Mouse (Mus musculus) neural tube, embryonic 13.5 days (tissue): ENCODE results near the gene Nutm1. TPM values are rescaled to one million over a fixed set of nuclear protein-coding genes. Genes with fewer than 3 reads are reported as not detected.
"Not testable (repeated sequence)": the region's sequence is repeated elsewhere in the genome, so short reads cannot be mapped to it uniquely, and the experiment has no call there.

Experiments
- ATAC-seq: fragments of 200-750 bp; cut with Nextera tagmentation; 2 replicates; pipeline ENCODE4 v1.8.0; 2017; ENCODE audit warnings: low read depth, mild to moderate bottlenecking, moderate TSS enrichment, moderate library complexity
- H3K27ac ChIP-seq: fragments of 300-500 bp; sonication (generic); replicated peaks from 2 replicates; pipeline ENCODE4 v1.5.1; 2015; ENCODE audit warnings: moderate library complexity, mild to moderate bottlenecking, inconsistent platforms
- H3K27me3 ChIP-seq: fragments of 300-500 bp; sonication (generic); 2 replicates; pipeline ENCODE4 v1.6.1; 2015; ENCODE audit warnings: mild to moderate bottlenecking, inconsistent platforms
- H3K36me3 ChIP-seq: fragments of 300-500 bp; sonication (generic); 2 replicates; pipeline ENCODE4 v1.6.1; 2015; ENCODE audit warnings: mild to moderate bottlenecking, inconsistent platforms
- H3K4me1 ChIP-seq: fragments of 300-500 bp; sonication (generic); replicated peaks from 2 replicates; pipeline ENCODE4 v1.6.1; 2015; ENCODE audit warnings: inconsistent platforms
- H3K4me2 ChIP-seq: fragments of 300-500 bp; sonication (generic); 2 replicates; pipeline ENCODE4 v1.6.1; 2015; ENCODE audit warnings: inconsistent platforms, mild to moderate bottlenecking, moderate library complexity
- H3K4me3 ChIP-seq: fragments of 300-500 bp; sonication (generic); 2 replicates; pipeline ENCODE4 v1.5.1; 2015; ENCODE audit warnings: mild to moderate bottlenecking, inconsistent platforms
- H3K9ac ChIP-seq: fragments of 300-500 bp; sonication (generic); 2 replicates; pipeline ENCODE4 v1.6.1; 2015; ENCODE audit warnings: moderate library complexity, mild to moderate bottlenecking, inconsistent platforms
- H3K9me3 ChIP-seq: fragments of 300-500 bp; sonication (generic); 2 replicates; pipeline ENCODE4 v1.6.1; 2016; ENCODE audit warnings: inconsistent platforms
- WGBS: fragments of 180-500 bp; shearing (Covaris S2); methylation state at CpG from one replicate; pipeline ENCODE4 v1.1.7; 2015; 5-methylcytosine and 5-hydroxymethylcytosine counted together
- polyA plus RNA-seq: library from polyadenylated mRNA; unstranded; fragments of >200 nt; fragmentation: Nextera tagmentation; extraction: Ambion mirVana; gene quantifications from 2 replicates; pipeline ENCODE4 v1.2.1, GENCODE M21; 2015

The Nutm1 gene
- 0.11 TPM in 1 of 2 replicates, not detected in the other for polyA plus RNA-seq

DNA sequence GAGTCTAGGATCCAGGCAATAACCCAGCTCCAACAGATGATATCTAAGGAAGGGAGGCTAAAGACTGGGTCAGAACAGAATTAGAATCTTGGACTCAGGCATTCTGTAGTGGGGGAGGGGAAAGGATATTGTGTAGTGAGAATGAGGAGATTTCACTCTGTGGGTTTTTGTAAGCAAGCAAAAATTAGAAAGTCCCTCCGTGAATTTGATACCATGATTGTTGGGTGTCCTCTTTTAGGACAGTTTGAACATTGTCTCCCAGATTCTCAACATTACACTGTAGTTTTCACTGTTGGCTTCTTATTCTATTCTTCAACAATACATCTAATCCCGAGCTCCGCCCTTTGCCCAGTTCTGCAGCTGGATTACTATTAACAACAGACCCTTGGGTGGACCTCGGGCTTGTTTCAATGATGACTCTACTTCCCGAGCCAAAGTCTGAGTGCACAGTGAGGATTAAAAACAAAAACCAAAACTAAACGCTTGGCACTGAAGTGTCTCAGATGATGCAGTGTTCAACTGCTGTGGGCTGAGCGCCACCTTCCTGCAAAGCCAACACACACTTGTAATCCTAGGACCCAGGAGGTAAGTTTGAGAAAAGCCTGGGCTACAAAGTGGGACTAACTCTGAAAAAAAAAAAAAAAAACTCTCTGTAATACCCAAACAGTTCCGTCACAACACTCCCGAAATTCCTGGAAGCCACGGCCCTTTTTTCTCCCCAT lies at the start of gene Nutm1:
Gene Nutm1, minus strand, starts transcription at position 51 of the 722 bp plus-strand sequence.
- H3K9me3 ChIP-seq = no peaks in the 10 kb centered on the region
- no peak for ATAC-seq
- no peak within 1 kb of the TSS for H3K4me3 ChIP-seq
- H3K4me2 ChIP-seq = no peak within 1 kb of the TSS
- no peak within 1 kb of the TSS for H3K9ac ChIP-seq
- peaks cover 12% of the 10 kb centered on the region for H3K4me1 ChIP-seq
- H3K36me3 ChIP-seq = no peaks in the 10 kb centered on the region
- H3K27me3 ChIP-seq = no peaks in the 10 kb centered on the region
- no peak within 1 kb of the TSS for H3K27ac ChIP-seq
- 81% methylated on average over 10 of the region's 10 CpGs for WGBS

- H3K4me2 ChIP-seq = no peak overlapping the region
- H3K27ac ChIP-seq = no peak overlapping the region
- no peak for ATAC-seq
- no peak overlapping the region for H3K4me3 ChIP-seq
- H3K9me3 ChIP-seq = no peaks in the 10 kb centered on the region
- WGBS = 91% methylated on average over 3 of the region's 3 CpGs
- no peaks in the 10 kb centered on the region for H3K27me3 ChIP-seq
- no peaks in the 10 kb centered on the region for H3K4me1 ChIP-seq
- H3K36me3 ChIP-seq = no peaks in the 10 kb centered on the region
- no peak overlapping the region for H3K9ac ChIP-seq
These were observed 49.6 kb upstream of the Nutm1 start for GRCm38 (mm10) chr2:112308671-112309070.

DNA sequence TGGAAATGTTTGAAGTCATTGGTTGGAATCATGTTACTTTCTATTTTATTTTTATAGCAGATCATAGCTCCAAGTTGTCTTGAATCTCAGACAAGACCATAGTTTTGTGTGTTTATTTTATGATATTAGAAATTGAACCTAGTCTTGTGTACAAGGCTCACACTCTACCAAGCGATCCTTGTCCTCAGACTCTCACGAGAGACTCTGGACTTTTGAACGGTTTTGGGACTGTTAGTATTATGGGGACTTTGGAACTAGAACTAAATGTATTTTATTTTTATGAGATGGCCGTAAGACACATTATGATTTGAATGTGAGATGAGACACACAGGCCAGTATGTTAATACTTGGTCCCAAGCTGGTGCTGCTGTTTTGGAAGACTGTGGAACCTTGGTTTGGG lies 39.1 kb upstream of the Nutm1 start:
- 93% methylated on average over 4 of the region's 4 CpGs for WGBS
- no peaks in the 10 kb centered on the region for H3K4me1 ChIP-seq
- H3K4me2 ChIP-seq = no peak overlapping the region
- ATAC-seq = no peak
- no peaks in the 10 kb centered on the region for H3K9me3 ChIP-seq
- H3K4me3 ChIP-seq = no peak overlapping the region
- no peak overlapping the region for H3K27ac ChIP-seq
- H3K27me3 ChIP-seq = no peaks in the 10 kb centered on the region
- no peak overlapping the region for H3K9ac ChIP-seq
- no peaks in the 10 kb centered on the region for H3K36me3 ChIP-seq

DNA sequence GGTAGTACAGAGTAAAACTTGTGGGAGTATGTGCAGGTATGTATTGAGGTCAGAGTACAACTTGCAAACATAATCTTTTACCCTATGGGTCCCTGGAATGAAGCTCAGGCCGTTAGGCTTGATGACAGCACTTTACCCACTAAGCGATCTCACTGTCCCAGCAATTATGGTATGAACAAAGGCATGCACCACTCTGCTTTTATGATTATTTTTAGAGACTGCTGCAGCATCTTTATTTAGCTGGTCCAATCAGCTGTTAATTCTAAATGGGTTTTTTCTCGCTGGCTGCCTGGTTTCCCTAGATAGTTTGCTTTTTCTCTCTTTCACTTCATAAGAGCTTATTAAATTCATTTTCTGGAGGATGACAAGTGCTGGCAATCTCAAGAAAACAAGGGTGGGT lies 37.1 kb upstream of the Nutm1 start:
- Histone ChIP-seq H3K27ac (no peak overlapping the region), H3K27me3 (no peaks in the 10 kb centered on the region), H3K9ac (no peak overlapping the region), H3K4me2 (no peak overlapping the region), H3K4me1 (no peaks in the 10 kb centered on the region), H3K4me3 (no peak overlapping the region), H3K36me3 (no peaks in the 10 kb centered on the region), H3K9me3 (no peaks in the 10 kb centered on the region)
- WGBS = 76% methylated on average over 3 of the region's 3 CpGs
- ATAC-seq = no peak

GRCm38 (mm10) chr2:112292823-112293222 lies 33.7 kb upstream of the Nutm1 start:
- Histone ChIP-seq H3K9me3 (no peaks in the 10 kb centered on the region), H3K9ac (no peak overlapping the region), H3K4me1 (no peaks in the 10 kb centered on the region), H3K27ac (no peak overlapping the region), H3K36me3 (no peaks in the 10 kb centered on the region), H3K27me3 (no peaks in the 10 kb centered on the region), H3K4me2 (no peak overlapping the region), H3K4me3 (no peak overlapping the region)
- 87% methylated on average over 2 of the region's 2 CpGs for WGBS
- ATAC-seq = no peak

DNA sequence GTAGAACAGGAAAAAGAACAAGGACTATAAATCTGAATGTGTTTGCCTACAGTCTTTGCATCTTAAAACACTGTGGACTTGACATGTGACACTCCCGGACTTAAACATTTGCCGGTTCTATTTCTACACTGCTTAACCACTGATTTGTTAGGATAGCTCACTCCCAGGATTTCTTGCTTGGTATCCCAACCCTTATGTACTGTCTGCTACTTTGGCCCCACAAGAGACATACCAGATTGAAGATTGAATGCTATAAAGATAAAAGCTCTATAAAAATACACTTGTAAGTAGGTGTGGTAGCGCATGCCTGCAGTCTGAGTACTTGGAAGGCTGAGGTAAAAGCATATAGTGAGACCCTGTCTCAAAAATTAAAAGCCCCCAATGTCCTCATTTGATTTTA lies 30.4 kb upstream of the Nutm1 start:
- Histone ChIP-seq H3K27me3 (no peaks in the 10 kb centered on the region), H3K4me3 (no peak overlapping the region), H3K27ac (no peak overlapping the region), H3K9ac (no peak overlapping the region), H3K4me2 (no peak overlapping the region), H3K36me3 (no peaks in the 10 kb centered on the region), H3K9me3 (no peaks in the 10 kb centered on the region), H3K4me1 (peaks cover 6% of the 10 kb centered on the region)
- no peak for ATAC-seq
- 94% methylated on average over 3 of the region's 3 CpGs for WGBS

- no peak for ATAC-seq
- Histone ChIP-seq H3K4me3 (no peak overlapping the region), H3K36me3 (no peaks in the 10 kb centered on the region), H3K27ac (no peak overlapping the region), H3K9me3 (no peaks in the 10 kb centered on the region), H3K4me2 (no peak overlapping the region), H3K9ac (no peak overlapping the region), H3K4me1 (peaks cover 12% of the 10 kb centered on the region), H3K27me3 (no peaks in the 10 kb centered on the region)
- 75% methylated on average over 4 of the region's 4 CpGs for WGBS
These were observed 28.0 kb upstream of the Nutm1 start for GRCm38 (mm10) chr2:112287059-112287458.

GRCm38 (mm10) chr2:112286062-112286461 lies 27.0 kb upstream of the Nutm1 start:
- 97% methylated on average over 1 of the region's 1 CpGs for WGBS
- H3K36me3 ChIP-seq, ATAC-seq, H3K4me2 ChIP-seq, H3K9ac ChIP-seq, H3K9me3 ChIP-seq, H3K27me3 ChIP-seq, H3K27ac ChIP-seq, H3K4me3 ChIP-seq: not testable (repeated sequence)
- H3K4me1 ChIP-seq = peaks cover 12% of the 10 kb centered on the region

DNA sequence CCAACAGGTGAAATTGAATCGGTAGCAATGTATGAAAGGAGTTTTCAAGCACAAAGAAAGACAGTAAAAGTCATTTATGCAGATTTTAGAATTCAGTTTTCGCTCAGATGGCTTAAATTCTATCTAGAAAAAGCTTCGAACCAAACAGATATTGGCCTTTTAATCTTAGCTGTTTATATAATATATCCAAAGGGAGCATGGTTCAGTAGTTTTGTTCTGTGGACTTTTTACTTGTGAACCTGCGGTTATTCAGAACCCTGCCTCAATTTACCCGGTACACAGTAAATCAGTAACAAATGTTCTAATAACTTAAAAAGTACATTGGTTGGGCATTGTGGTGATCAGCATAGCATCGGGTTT lies 25.9 kb upstream of the Nutm1 start:
- WGBS = 65% methylated on average over 6 of the region's 6 CpGs
- H3K27ac ChIP-seq = no peak overlapping the region
- peak overlapping the region; percentile 83 for H3K4me2 ChIP-seq
- H3K9ac ChIP-seq = no peak overlapping the region; the same call in 1 of the 2 replicates
- ATAC-seq = no peak
- no peaks in the 10 kb centered on the region for H3K27me3 ChIP-seq
- peak overlapping the region; percentile 41 for H3K4me3 ChIP-seq
- peaks cover 12% of the 10 kb centered on the region for H3K4me1 ChIP-seq
- H3K36me3 ChIP-seq = no peaks in the 10 kb centered on the region
- no peaks in the 10 kb centered on the region for H3K9me3 ChIP-seq

- Histone ChIP-seq H3K4me2 (peak overlapping the region; percentile 83), H3K27me3 (no peaks in the 10 kb centered on the region), H3K27ac (no peak overlapping the region), H3K9ac (peak overlapping the region; percentile 69), H3K4me1 (peaks cover 12% of the 10 kb centered on the region), H3K36me3 (no peaks in the 10 kb centered on the region), H3K4me3 (peak overlapping the region; percentile 41), H3K9me3 (no peaks in the 10 kb centered on the region)
- ATAC-seq = peak; percentile 84
- 1% methylated on average over 21 of the region's 21 CpGs for WGBS
These were observed 25.4 kb upstream of the Nutm1 start for GRCm38 (mm10) chr2:112284363-112285030.

- 76% methylated on average over 1 of the region's 1 CpGs for WGBS
These were observed 23.8 kb upstream of the Nutm1 start for GRCm38 (mm10) chr2:112282846-112283245.

GRCm38 (mm10) chr2:112276870-112277269 lies 17.8 kb upstream of the Nutm1 start:
- ATAC-seq = no peak
- Histone ChIP-seq H3K4me3 (no peak overlapping the region), H3K36me3 (no peaks in the 10 kb centered on the region), H3K4me2 (no peak overlapping the region), H3K4me1 (0 out of 2 replicates have a peak, but pooled peaks cover under 1% of the 10 kb centered on the region), H3K9ac (no peak overlapping the region), H3K27me3 (no peaks in the 10 kb centered on the region), H3K9me3 (no peaks in the 10 kb centered on the region), H3K27ac (no peak overlapping the region)
- WGBS = 94% methylated on average over 3 of the region's 3 CpGs

More at GRCm38 (mm10) chr2:112282846-112283245, 23.8 kb upstream of the Nutm1 start:
- Histone ChIP-seq H3K27me3 (no peaks in the 10 kb centered on the region), H3K9me3 (no peaks in the 10 kb centered on the region), H3K4me2 (no peak overlapping the region), H3K27ac (no peak overlapping the region), H3K4me1 (peaks cover 12% of the 10 kb centered on the region), H3K9ac (no peak overlapping the region), H3K4me3 (no peak overlapping the region), H3K36me3 (no peaks in the 10 kb centered on the region)
- ATAC-seq = no peak
